Mouse (Mus musculus): ENCODE measurements at regions not wholly inside any gene's neighbourhood (a gene's known extent, or its start where the extent isn't known, plus 50 kb on each side); places are given as distances from the start of the nearest gene placed in this dataset.

- no peak for DNase-seq (ENCODE audit: low spot score in 2 of 2)
Observed at GRCm38 (mm10) chr1:12318029-12318428, 904.1 kb downstream of the A830018L16Rik start.

GRCm38 (mm10) chr1:12334186-12334585 is 920.3 kb downstream of the A830018L16Rik start:
- no peak for DNase-seq (ENCODE audit: low spot score in 2 of 2)

- DNase-seq (ENCODE audit: low spot score in 2 of 2): peak in 1 of 2 experiments; percentile 2
Observed at GRCm38 (mm10) chr1:12344726-12345438, 931.0 kb downstream of the A830018L16Rik start.

GRCm38 (mm10) chr1:12345439-12345819 is 931.5 kb downstream of the A830018L16Rik start:
- DNase-seq (ENCODE audit: low spot score in 2 of 2): no peak

GRCm38 (mm10) chr1:12354531-12354930 is 940.6 kb downstream of the A830018L16Rik start:
- DNase-seq (ENCODE audit: low spot score in 2 of 2): no peak

GRCm38 (mm10) chr1:12367872-12368271 is 954.0 kb downstream of the A830018L16Rik start:
- DNase-seq (ENCODE audit: low spot score in 2 of 2): no peak

- no peak for DNase-seq (ENCODE audit: low spot score in 2 of 2)
Observed at GRCm38 (mm10) chr1:12372968-12373367, 959.1 kb downstream of the A830018L16Rik start.

GRCm38 (mm10) chr1:12398146-12398884 is 984.4 kb downstream of the A830018L16Rik start:
- no peak for DNase-seq (ENCODE audit: low spot score in 2 of 2)

- DNase-seq (ENCODE audit: low spot score in 2 of 2): no peak
Observed at GRCm38 (mm10) chr1:12405391-12406270, 991.7 kb downstream of the A830018L16Rik start.

- DNase-seq (ENCODE audit: low spot score in 2 of 2): no peak
Observed at GRCm38 (mm10) chr1:12409738-12410523, 996.0 kb downstream of the A830018L16Rik start.

- no peak for DNase-seq (ENCODE audit: low spot score in 2 of 2)
Observed at GRCm38 (mm10) chr1:12410524-12410886, 996.6 kb downstream of the A830018L16Rik start.

GRCm38 (mm10) chr1:12424510-12424909 is 1010.6 kb downstream of the A830018L16Rik start:
- no peak for DNase-seq (ENCODE audit: low spot score in 2 of 2)

GRCm38 (mm10) chr1:12437894-12438293 is 1024.0 kb downstream of the A830018L16Rik start:
- no peak for DNase-seq (ENCODE audit: low spot score in 2 of 2)

- no peak for DNase-seq (ENCODE audit: low spot score in 2 of 2)
Observed at GRCm38 (mm10) chr1:12466255-12466654, 1052.3 kb downstream of the A830018L16Rik start.

- no peak for DNase-seq (ENCODE audit: low spot score in 2 of 2)
Observed at GRCm38 (mm10) chr1:12478983-12479763, 1065.3 kb downstream of the A830018L16Rik start.

GRCm38 (mm10) chr1:12500442-12500841 is 1086.5 kb downstream of the A830018L16Rik start:
- peak in 1 of 2 experiments; percentile 5 for DNase-seq (ENCODE audit: low spot score in 2 of 2)

- DNase-seq (ENCODE audit: low spot score in 2 of 2): no peak
Observed at GRCm38 (mm10) chr1:12507997-12508396, 1094.1 kb downstream of the A830018L16Rik start.

- no peak for DNase-seq (ENCODE audit: low spot score in 2 of 2)
Observed at GRCm38 (mm10) chr1:12510129-12510816, 1096.4 kb downstream of the A830018L16Rik start.

GRCm38 (mm10) chr1:12519601-12520000 is 1105.7 kb downstream of the A830018L16Rik start:
- DNase-seq (ENCODE audit: low spot score in 2 of 2): no peak

GRCm38 (mm10) chr1:12555859-12556258 is 1142.0 kb downstream of the A830018L16Rik start:
- no peak for DNase-seq (ENCODE audit: low spot score in 2 of 2)

Measured in urinary bladder, adult 18-20 months (tissue).